Mouse (Mus musculus) neural tube, embryonic 10.5 days (tissue): ENCODE data around the gene Cdyl2.

Experiments
- DNase-seq: peaks from one replicate; pipeline ENCODE4 v3.0.0-alpha.2; 2017; ENCODE audit warnings: low spot score; ENCODE audit errors: extremely low spot score

Gene Cdyl2

DNA sequence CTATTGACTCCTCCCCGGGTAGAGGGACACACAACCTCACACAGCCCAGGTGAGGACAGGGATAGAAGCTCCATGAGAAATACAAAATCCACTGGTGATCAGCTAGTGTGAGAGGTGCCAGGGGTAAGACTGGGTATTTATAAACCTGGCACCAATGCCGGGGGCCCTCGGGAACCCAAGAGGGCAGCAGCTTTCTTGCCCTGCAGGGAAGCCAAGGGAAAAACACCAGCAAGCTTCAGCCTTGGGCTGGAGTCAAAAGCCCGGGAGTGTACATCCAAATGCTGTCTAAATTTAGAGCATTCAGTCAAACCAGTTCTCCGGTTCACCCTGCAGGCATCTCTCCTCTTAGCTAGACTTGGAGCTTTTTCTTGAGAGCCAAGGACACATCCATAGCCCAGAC is 189.9 kb downstream of the Cdyl2 start:
- DNase-seq, result no peak

DNA sequence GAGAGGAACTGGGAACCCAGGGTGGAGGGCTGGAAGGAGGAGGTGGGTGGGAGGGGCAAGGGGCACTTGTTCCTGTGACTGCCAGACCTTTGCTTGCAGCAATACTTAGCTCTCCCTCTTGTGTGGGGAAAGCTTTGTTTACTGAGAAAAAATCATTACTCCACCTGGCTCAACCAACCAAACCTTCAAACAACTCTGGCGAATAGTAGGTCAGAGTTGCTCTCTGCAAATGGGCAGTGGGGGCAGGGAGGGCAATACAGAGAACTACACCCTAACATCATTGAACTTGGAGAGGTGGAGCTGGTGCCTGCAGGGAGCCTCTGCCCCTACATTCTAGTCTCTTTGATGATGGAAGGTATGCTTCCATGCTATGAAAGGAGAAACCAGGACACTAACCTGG is 192.7 kb downstream of the Cdyl2 start:
- DNase-seq, result no peak

GRCm38 (mm10) chr8:116538763-116539162 is 194.0 kb downstream of the Cdyl2 start:
- no peak for DNase-seq

DNA sequence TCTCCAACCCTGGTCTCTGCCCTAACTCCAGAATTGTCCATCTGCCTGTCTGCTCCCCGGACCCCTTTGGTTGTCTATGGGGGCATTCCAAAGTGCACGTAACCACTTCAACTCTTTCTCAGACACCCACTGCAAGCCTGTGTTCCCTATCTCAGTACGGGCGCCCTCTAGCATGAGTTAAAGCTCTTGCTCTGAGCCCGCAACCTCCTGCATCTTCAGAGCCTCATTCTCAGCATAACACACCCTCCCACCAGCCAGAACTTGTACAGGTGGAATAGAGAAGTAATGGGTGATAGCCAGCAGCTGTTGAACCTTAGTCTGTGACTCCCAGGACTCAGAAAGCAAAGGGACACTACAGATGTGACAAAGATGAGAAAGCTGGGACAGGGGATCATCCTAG is 196.0 kb downstream of the Cdyl2 start:
- no peak for DNase-seq

DNA sequence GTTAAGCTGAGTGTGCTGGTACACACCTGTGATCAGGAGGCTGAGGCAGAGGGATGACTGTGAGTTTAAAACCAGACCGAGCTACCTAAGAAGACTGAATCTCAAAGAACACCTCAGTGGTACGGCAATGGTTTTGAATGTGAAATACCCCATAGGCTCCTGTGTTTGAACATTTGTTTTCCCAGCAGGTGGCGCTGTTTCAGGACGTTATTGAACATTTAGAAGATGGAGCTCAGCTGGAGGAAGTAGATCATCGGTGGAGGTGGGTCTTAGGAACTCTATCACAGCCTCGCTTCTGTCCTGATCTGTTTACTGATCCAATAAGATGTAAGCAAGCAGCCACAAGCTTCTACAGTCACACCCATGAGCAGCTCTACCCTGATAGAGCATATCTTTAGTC is 199.7 kb downstream of the Cdyl2 start:
- no peak for DNase-seq

DNA sequence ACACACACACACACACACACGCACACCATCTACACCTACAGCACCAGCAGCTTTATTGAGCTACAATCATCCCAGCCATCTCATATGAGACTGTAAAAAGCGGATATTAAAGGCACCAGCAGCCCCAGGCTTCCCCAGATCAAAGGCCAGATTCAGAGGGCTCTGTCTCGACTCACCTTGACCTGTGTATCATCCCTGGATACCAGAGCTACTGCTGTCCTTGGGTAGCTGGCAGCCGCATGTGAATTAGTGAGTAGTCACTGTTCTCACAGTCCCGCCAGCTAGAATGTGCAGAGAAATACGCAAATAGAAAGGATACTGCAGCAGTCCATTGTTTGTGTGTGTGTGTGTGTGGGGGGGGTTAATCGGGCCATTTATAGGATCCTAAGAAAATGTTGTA is 204.1 kb downstream of the Cdyl2 start:
- no peak for DNase-seq

DNA sequence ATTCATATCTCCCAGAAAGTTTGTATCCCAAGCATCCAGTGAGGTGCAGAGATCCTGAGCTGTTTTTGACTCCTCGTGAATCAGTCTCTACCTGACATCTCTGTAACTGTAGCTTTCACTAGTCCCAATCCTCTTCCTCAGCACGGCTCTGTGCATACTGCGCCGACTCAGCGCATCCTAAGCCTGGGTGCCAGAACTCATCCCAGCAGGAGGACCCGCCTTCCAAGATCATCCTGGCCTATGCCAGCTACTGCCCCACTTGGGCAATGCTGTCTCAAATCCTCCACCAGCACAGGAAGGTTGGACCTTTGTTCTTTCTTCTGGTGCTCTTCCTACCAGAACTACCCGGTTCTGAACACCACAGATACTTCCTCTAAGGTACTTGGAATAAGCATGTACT is 207.9 kb downstream of the Cdyl2 start:
- DNase-seq, result no peak
